Mouse (Mus musculus) layer of hippocampus, postnatal 14 days (tissue): ENCODE measurements around the gene Ctdnep1. TPM values are rescaled to one million over a fixed set of nuclear protein-coding genes. Genes with fewer than 3 reads are reported as not detected.

Experiments
- DNase-seq, 2 experiments: peaks; one replicate each; pipeline ENCODE4 v3.0.0; 2021 to 2022; ENCODE audit warnings: low spot score in 2 of 2, mixed read lengths in 1 of 2
- total RNA-seq, 2 experiments: library from RNA; stranded (reverse); gene quantifications; 2 replicates each; pipeline ENCODE4 v1.2.3; 2021

Ctdnep1 gene
- total RNA-seq, 2 experiments from 2014 or later, result 108 to 115 TPM

DNA sequence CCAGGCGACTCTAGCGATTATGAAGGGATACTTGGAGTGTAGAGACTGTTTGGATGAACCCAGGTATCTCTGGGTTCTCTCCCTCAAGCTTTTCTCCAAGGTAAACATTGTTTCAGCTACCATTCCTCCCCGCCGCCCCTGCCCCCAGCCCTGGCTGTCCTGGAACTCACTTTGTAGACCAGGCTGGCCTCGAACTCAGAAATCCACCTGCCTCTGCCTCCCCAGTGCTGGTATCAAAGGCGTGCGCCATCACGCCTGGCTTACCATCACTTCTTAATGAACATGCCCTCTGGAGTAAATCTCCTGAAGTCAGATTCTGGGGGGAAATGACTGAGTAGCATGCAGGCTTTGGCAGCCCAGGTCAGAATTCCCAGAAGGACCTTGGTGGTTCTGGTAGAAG, 1.3 kb downstream of the Ctdnep1 start, which contains the start of gene Elp5:
Elp5 (minus strand) TSS at position 293 of the 400 bp plus-strand sequence.
- no peak for DNase-seq

GRCm38 (mm10) chr11:69982877-69983276, 1.9 kb downstream of the Ctdnep1 start:
- no peak for DNase-seq

DNA sequence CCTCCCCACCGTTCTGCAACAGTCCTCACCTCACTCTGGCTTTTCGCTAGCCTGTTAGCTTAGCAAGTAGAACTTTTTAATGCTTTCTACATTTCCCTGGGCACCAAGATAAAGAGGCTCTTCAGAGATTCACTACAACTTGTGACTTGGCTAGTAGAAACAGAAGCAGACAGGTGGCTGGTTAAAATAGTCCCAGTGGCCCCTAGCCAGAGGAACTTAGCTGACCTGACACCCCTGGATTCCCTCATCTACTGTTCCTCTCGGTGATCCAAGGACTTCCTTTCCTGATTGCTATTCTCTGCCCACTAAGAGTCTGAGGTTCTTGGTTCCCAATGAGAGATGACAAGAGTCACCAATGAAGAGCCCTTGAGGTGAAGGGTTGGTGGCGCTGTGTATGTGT, 2.4 kb downstream of the Ctdnep1 start:
- no peak for DNase-seq

GRCm38 (mm10) chr11:69984431-69984830, 3.5 kb downstream of the Ctdnep1 start:
- no peak for DNase-seq

GRCm38 (mm10) chr11:69989949-69990348, 9.0 kb downstream of the Ctdnep1 start:
- DNase-seq, result no peak

GRCm38 (mm10) chr11:69990850-69991691, 10.1 kb downstream of the Ctdnep1 start, which contains the start of gene Gabarap:
Gene Gabarap, plus strand, starts transcription at chr11:69991143.
- peak; percentile 97 to 98 for DNase-seq

DNA sequence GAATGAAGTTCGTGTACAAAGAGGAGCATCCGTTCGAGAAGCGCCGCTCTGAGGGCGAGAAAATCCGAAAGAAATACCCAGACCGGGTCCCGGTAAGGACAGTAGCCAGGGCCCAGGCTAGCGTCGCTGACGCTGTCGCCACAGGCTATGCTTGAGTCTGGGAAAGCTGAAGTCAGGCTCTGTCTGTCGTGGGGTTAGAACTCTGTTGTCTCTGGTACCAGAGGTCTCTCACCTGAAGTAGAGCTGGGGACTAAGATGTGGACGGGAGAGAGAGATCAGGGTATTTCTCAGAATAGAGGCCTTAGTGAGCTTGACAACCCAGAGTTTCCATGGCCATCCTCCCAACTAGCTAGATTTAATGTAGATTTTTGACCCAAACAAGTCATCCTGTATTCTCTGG, 10.8 kb downstream of the Ctdnep1 start:
- DNase-seq, result no peak

DNA sequence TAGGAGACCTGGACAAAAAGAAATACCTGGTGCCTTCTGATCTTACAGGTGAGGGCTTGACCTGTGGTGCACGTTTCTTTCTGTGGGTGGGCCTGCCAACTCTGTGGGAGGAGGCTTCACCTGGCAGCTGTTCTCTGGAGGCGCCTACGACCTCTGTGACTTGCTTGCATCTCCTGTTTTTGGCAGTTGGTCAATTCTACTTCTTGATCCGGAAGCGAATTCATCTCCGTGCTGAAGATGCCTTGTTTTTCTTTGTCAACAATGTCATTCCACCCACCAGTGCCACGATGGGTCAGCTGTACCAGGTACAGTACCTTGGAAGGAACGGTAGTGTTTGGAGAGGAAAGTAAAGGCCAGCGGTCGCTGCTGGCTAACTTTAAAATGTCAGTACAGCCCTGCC, 11.4 kb downstream of the Ctdnep1 start:
- DNase-seq, result no peak

DNA sequence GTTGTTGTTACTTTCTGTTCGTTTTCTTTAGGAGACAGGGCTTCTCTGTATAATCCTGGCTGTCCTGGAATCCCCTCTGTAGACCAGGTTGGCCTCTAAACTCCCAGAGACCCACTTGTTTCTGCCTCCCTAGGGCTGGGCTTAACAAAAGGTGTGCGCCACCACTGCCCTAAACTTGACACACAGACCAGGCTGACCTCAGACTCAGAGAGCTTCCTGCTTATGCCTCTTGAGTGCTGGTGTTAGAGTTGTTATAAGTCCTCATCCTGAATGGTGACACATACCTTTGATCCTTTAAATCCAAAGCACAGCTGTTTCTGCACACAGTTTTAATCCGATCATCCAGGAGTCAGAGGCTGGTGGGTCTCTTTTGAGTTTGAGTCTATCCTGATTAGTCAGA, 12.0 kb downstream of the Ctdnep1 start:
- no peak for DNase-seq

DNA sequence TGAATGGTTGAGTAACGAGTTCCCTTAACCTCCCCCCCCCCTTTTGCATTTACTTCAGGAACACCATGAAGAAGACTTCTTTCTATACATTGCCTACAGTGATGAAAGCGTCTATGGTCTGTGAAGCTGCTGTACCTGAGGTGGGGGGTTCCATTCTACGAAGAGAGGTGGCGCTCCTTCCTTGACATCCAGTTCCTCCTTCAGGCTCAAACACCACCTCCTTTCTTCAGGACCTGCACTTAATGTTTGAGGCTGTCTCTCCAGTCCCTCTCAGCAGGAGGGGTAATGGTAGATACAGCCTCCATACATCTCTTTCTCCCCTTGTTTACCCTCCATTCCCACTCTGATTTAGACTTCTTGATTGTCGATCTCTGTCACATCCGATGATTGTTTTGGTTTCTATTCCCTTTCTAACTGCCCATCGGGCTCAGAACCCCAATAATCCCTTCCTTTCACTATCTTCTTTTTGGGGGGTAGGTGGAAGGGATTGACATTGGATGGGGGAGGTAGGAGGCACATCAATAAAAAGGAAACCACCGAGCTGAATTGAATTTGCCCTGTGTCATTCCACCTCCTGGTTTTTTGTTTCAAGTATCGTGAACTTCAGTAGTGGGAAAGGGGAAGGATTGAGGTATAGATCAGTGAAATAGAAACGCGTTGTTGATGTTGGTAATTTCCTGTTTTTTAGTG, 13.6 kb downstream of the Ctdnep1 start:
- no peak for DNase-seq

DNA sequence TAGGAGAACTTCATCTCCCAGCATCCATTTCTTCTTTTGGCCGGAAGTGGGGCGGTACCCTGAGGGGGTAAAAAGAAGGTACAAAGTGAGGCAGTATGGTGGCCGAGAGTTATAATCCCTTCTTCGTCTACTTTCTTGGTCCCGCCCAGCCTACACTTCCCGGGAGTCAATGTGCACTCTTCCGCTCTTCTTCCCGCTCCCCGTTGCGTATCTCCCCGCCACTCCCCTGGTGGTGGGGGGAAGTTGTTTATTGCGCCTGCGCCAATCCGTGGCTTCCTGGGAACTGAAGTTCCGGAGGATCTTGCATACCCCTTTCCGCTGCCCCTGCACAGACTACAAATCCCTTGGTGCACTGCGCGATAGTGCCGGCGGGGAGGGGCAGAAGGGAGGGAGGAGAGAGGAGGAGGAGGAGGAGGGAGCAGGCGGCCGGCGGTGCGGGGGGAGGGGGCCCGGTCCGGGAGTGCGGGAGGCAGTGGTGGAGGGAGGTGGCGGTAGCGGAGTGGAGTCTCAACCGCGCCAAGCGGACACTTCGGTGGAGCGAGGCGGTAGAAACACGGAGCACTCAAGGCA, 14.5 kb downstream of the Ctdnep1 start, which contains the start of gene Phf23:
Phf23 (plus strand) TSS at position 387 of the 570 bp plus-strand sequence.
- DNase-seq, result peak; percentile 95 to 98

DNA sequence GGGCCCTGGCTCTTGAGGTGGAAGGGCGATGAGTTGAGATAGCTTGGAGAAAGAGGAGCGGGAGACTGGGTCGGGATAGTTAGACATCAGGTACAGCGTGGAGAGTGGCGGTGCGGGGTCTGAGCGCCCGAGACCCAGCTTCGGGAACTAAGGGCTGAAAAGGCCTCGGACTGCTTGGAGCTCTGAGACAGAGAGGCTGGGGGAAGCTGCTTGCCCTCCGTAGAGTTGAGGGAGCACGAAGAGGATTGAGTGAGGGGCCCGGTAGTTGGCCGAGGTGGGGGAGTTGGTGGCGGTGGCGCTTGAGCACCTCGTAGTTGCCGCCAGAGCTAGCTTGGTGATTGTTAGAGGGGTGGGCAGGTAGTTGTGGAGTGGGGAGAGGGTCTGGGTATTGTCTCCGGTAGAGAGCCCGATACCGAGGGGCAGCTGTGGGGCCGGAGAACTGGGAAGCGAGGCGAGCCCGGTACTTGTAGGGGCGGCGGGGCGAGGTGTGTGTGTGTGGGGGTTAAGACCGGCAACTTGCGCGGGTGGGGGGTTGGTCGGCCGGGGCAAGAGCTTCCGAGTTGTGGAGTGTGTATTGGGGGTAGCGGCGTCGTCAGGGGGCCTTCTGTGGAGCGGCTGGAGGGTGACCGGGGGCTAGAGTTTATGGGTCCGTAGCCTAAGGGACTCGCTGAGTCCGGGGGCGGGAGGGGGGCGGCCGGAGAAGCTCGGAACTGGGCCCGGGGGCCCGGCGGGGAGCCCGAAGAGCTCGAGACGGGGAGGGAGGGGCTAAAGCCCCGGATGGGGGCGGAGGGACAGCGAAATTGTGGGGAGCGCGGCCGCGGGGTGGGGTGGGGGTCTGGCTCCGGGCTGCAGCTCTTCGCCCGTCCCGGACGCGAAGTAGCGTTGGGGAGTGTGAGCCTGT, 15.5 kb downstream of the Ctdnep1 start:
- no peak for DNase-seq

GRCm38 (mm10) chr11:69997070-69997509, 16.1 kb downstream of the Ctdnep1 start:
- DNase-seq, result peak in 1 of 2 experiments; percentile 61

DNA sequence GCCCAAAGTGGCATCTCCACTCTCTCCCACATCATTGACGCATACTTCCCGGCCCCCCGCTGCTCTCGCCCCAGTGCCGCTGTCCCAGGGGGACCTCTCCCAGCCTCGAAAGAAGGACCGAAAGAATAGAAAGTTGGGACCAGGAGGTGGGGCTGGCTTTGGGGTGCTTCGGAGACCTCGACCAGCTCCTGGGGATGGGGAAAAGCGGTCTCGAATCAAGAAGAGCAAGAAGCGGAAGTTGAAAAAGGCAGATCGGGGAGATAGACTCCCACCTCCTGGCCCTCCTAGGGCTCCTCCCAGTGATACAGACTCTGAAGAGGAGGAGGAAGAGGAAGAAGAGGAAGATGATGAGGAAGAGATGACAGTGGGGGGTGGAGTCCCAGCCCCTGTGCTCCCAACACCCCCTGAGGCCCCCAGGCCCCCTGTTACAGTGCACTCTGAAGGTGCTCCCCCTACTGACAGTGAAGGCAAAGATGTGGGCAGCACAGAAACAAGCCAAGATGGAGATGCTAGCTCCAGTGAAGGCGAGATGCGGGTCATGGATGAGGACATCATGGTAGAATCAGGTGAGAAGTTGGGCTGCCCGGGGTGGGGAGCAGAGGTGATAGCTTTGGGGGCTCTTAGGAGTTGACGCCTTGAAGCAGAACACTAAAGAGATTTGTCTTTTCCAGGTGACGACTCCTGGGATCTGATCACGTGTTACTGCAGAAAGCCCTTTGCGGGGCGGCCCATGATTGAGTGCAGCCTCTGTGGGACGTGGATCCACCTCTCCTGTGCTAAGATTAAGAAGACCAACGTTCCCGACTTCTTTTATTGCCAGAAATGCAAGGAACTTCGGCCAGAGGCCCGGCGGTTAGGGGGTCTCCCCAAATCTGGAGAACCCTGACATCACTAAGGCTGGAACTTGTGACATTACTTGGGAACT, 17.9 kb downstream of the Ctdnep1 start:
- no peak for DNase-seq

- DNase-seq, result no peak
These were observed 18.7 kb downstream of the Ctdnep1 start for GRCm38 (mm10) chr11:69999666-70000065.

- peak; percentile 89 to 92 for DNase-seq
These were observed 19.5 kb downstream of the Ctdnep1 start, which contains the start of gene Dvl2 for GRCm38 (mm10) chr11:70000396-70000898. Gene Dvl2, plus strand, starts transcription at chr11:70000595.

- DNase-seq, result no peak
These were observed 20.2 kb downstream of the Ctdnep1 start for GRCm38 (mm10) chr11:70001159-70001558.

- DNase-seq, result no peak
These were observed 20.9 kb downstream of the Ctdnep1 start for GRCm38 (mm10) chr11:70001865-70002264.

GRCm38 (mm10) chr11:70002471-70002870, 21.5 kb downstream of the Ctdnep1 start:
- no peak for DNase-seq
